Mouse (Mus musculus) bone marrow, adult 2 months (tissue): ENCODE data around the gene Copz2. TPM values are rescaled to one million over a fixed set of nuclear protein-coding genes. Genes with fewer than 3 reads are reported as not detected.
"Not testable (repeated sequence)": the region's sequence is repeated elsewhere in the genome, so short reads cannot be mapped to it uniquely, and the experiment has no call there.

Experiments used
- H3K27ac ChIP-seq: fragments of 200-500 bp; 2 replicates; pipeline ENCODE4 v1.5.1; 2012; ENCODE audit warnings: low read depth, mild to moderate bottlenecking, control low read depth, inconsistent platforms, low read length; ENCODE audit not compliant: control insufficient read depth, poor library complexity, insufficient read depth
- H3K4me1 ChIP-seq: fragments of 200-500 bp; 2 replicates; pipeline ENCODE4 v1.6.1; 2011; ENCODE audit warnings: low read length; ENCODE audit not compliant: control insufficient read depth, insufficient read depth
- H3K4me3 ChIP-seq: fragments of 200-500 bp; replicated peaks from 2 replicates; pipeline ENCODE3; 2011; ENCODE audit warnings: mild to moderate bottlenecking, low read depth, low read length, control low read depth; ENCODE audit not compliant: control insufficient read depth
- CTCF ChIP-seq: fragments of 200-500 bp; IDR thresholded peaks from 2 replicates; pipeline ENCODE4 v1.5.1; 2011; ENCODE audit warnings: low read length, control low read depth; ENCODE audit not compliant: control insufficient read depth, insufficient read depth
- POLR2A ChIP-seq: fragments of 200-500 bp; IDR thresholded peaks from 2 replicates; pipeline ENCODE4 v1.6.1; 2011; ENCODE audit warnings: low read depth, mild to moderate bottlenecking, control low read depth, low read length, borderline replicate concordance; ENCODE audit not compliant: control insufficient read depth
- WGBS: fragments of 180-500 bp; shearing (Covaris S2); methylation state at CpG from one replicate; pipeline ENCODE4 v1.1.7; 2018; 5-methylcytosine and 5-hydroxymethylcytosine counted together
- polyA plus RNA-seq: library from polyadenylated mRNA; stranded (reverse); fragments of >200 nt; gene quantifications from 2 replicates; pipeline ENCODE4 v1.2.4, GENCODE M21; 2011; ENCODE audit warnings: low replicate concordance; ENCODE audit not compliant: missing spikeins, insufficient read depth, insufficient read length

Gene Copz2
- polyA plus RNA-seq, 1 experiment = 19.2 TPM

DNA sequence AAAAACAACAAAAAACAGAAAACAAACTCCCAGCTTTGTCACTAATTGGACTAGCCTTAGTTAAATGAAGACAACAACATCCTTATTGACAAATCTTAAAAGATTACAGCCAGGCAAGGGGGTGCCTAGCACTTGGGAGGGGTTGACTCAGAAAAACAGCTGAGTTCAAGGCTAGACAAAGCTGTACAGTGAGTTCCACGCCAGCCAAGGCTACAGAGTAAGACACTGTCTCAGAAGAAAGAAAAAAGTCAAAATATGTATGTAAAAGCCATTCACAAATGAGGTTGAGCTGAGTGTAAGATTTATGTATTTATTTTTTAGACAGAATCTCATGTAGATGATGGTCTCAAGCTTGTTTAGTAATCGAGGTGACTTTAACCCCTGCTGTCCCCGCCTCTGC lies 9.8 kb upstream of the Copz2 start:
- Histone ChIP-seq H3K4me3 (no peak overlapping the region), H3K4me1 (no peaks in the 10 kb centered on the region; the same call in 1 of the 2 replicates), H3K27ac (no peak overlapping the region)
- TF ChIP-seq POLR2A (no peak), CTCF (no peak)
- WGBS = 67% methylated on average over 3 of the region's 3 CpGs

DNA sequence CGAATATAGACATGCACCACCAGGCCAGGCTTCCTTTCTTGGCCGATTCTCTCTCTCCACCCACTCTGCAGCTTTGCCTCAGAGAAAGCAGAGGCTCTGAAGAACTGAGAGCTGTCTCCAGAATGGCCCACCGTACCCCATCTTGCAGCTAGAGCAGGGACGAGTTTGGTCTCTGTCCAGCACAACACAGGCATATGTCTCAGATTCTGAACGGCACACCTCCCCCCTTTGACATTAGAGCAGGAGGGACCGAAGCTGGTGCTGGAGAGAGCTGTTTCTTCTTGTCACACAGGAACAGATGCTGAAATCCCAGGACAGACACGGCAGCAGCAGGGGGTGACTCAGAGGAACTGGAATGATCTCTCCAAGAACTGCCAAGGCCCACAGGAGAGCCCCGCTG lies 9.4 kb upstream of the Copz2 start:
- TF ChIP-seq CTCF (no peak), POLR2A (no peak)
- H3K27ac ChIP-seq = no peak overlapping the region
- WGBS = 70% methylated on average over 8 of the region's 8 CpGs
- no peaks in the 10 kb centered on the region; the same call in 1 of the 2 replicates for H3K4me1 ChIP-seq
- no peak overlapping the region for H3K4me3 ChIP-seq

DNA sequence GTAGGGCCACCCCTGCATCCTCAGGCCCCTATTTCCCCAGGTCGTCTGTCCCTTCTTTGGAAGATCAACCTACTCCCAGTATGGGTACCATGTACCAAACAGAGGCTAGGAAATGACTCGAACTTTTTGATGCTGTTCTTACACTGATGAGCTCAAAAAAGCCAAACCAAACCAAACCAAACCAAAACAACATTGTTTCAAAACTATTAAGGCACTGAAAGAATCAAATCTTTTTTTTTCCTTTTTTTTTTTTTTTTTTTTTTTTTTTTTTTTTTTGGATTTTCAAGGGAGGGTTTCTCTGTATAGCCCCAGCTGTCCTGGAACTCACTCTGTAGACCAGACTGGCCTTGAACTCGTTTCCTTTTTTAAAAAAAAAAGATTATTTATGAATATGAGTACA lies 6.0 kb upstream of the Copz2 start:
- Histone ChIP-seq H3K27ac (no peak overlapping the region), H3K4me3 (no peak overlapping the region), H3K4me1 (no peaks in the 10 kb centered on the region; the same call in 1 of the 2 replicates)
- no peak for TF ChIP-seq CTCF
- TF ChIP-seq POLR2A = no peak
- 54% methylated on average over 3 of the region's 3 CpGs for WGBS

DNA sequence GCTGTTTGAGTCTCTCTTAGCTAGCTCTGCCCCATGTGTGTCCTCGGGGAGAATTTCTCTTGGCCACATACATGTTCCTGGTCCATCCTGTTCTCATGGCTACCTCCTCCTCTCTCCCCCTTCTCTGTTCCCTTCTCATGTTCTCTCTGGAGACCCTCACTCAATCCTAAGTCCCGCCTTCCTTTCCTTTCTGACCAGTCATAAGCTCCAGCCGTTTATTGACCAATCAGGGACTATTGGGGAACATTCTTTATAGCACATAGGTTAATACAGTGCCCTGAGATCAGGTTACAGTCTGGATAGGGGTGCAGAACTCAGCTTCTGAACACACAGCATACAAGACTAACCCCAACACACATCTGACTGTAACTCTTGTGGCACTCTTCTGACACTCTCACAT lies 2.4 kb upstream of the Copz2 start:
- Histone ChIP-seq H3K27ac (no peak overlapping the region), H3K4me3 (no peak overlapping the region), H3K4me1 (no peaks in the 10 kb centered on the region)
- TF ChIP-seq CTCF = no peak
- no peak for TF ChIP-seq POLR2A
- 58% methylated on average over 3 of the region's 3 CpGs for WGBS

DNA sequence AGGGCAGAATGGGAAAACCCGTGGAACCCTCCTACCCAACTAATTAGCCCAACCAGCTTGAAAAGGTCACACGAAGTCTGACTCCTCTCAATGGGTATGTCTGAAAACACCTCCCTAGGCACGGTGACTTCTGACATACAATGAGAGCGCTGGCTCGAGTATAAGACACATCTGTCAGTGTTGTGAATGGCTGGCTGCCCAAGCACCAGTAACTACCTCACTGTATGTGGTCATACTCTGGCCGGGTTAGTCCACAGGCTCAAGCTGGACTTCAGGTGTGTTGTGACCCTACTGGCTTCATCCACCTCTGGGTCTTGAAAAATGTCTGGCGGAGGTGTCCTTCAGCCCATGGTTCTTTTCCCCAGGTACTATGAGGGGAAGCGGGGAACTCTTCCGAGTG lies 976 bp upstream of the Copz2 start:
- 74% methylated on average over 9 of the region's 9 CpGs for WGBS
- TF ChIP-seq CTCF (no peak), POLR2A (no peak)
- Histone ChIP-seq H3K27ac (no peak overlapping the region), H3K4me1 (no peaks in the 10 kb centered on the region), H3K4me3 (no peak overlapping the region)

DNA sequence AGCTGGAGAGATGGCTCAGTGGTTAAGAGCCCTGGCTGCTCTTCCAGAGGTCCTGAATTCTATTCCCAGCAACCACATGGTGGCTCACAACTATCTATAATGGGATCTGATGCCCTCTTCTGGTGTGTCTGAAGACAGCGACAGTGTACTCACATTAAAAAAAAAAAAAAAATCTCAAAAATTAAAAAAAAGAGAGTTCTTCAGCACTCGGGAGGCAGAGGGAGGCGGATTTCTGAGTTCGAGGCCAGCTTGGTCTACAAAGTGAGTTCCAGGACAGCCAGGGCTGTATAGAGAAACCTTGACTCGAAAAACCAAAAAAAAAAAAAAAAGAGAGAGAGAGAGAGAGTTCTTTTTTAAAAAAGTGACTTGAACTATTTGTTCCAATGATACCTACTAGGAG lies 525 bp upstream of the Copz2 start:
- not testable (repeated sequence) for H3K4me3 ChIP-seq, H3K4me1 ChIP-seq, H3K27ac ChIP-seq
- 59% methylated on average over 5 of the region's 5 CpGs for WGBS

DNA sequence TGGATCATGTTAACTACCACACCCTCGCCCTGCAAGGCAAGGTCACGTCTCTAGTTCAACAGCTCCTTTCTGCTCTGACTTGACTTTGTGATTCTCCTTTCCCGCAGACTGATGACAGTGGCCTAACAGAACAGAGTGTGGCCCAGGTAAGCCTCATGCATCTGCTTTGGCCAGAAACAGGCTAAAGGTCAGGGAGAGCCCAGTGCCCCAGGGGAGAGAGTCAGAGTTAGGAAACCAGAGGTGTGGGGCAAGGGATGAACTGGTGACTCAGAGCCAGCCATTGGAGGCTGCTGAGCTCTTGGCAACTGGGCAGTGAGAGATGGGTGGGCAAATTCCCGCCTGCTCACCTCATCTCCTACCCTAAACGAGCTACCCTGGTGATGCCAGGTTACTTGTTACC lies 7.8 kb downstream of the Copz2 start:
- Histone ChIP-seq H3K27ac (no peak overlapping the region), H3K4me3 (no peak overlapping the region), H3K4me1 (no peaks in the 10 kb centered on the region; the same call in 1 of the 2 replicates)
- TF ChIP-seq POLR2A = no peak
- no peak for TF ChIP-seq CTCF
- 77% methylated on average over 5 of the region's 5 CpGs for WGBS

DNA sequence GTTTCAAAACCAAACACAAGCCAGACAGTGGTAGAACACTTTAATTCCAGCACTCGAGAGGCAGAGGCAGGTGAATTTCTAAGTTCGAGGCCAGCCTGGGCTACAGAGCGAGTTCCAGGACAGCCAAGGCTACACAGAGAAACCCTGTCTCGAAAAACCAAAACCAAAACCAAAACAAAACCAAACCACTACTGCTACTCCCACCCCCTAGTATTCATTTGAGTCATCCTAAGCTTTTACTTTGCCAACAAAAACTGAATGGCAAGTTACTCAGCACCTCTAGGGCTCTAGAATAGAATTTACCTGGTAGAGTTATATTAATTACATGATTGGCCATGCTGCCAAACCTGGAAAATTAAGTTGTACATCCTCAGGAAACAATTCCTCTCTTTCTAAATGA lies 10.0 kb downstream of the Copz2 start:
- 53% methylated on average over 4 of the region's 4 CpGs for WGBS

DNA sequence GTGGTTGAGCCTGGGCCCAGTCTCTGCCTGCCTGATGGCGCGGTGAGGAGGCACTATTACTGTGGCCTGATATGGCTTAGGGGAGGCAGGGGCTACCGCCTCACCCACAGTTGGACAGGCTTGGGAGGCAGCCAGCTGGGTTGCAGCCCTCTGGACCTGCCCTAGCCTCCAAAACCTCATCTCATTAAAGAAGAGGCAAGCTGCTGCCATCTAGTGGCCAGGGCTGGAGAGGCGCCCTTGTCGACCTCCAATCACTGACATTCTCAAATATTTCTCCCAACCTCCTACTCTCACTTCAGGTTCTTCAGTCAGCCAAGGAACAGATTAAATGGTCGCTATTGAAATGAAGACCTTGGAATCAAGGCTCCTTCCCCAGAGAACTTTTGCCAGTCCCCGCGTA lies 10.9 kb downstream of the Copz2 start:
- TF ChIP-seq CTCF (peak; percentile 94), POLR2A (no peak)

More for the DNA sequence above, 10.0 kb downstream of the Copz2 start:
- TF ChIP-seq CTCF (no peak), POLR2A (no peak)
- Histone ChIP-seq H3K27ac (no peak overlapping the region), H3K4me3 (no peak overlapping the region), H3K4me1 (no peaks in the 10 kb centered on the region; the same call in 1 of the 2 replicates)

More for the DNA sequence above, 10.9 kb downstream of the Copz2 start:
- Histone ChIP-seq H3K4me1 (no peaks in the 10 kb centered on the region; the same call in 1 of the 2 replicates), H3K4me3 (no peak overlapping the region), H3K27ac (no peak overlapping the region)
- 19% methylated on average over 8 of the region's 8 CpGs for WGBS
